In the genomic region with DNA sequence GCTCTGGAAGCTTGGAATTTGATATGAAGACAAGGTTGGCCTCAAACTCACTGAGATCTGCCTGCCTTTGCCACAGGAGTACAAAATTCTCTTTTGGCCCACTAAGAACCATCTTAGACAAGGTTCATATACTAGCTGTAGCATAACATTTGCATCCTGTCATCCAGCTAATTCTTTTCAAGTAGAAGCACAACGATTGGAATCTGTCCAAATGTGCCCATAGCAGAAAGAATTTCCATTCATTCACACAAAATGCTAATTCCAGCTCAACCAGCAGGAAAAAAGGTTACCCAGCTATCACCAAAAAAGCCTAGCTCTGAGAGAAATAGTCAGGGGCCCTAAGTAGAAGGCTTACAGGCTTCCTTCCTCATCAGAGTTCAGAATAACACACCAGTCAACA, we compare ENCODE assay signal across 25 mouse cellular contexts. TPM values are rescaled to one million over a fixed set of nuclear protein-coding genes. Genes with fewer than 3 reads are reported as not detected.
DNase-seq lines count a peak whose midpoint lies in the region; ATAC-seq and TF ChIP-seq lines count a peak whose summit lies in the region.
"Had no signal": no experiment of that assay in that cellular context is flagged by ENCODE, and none has a peak within 500 bp of the region (broad histone marks: within the 10 kb centered on the region; RNA-seq: fewer than 3 reads in every experiment).

No protein-coding gene starts in this region.

- no peaks in the 10 kb centered on the region for H3K4me1 ChIP-seq in hindbrain, postnatal 0 days (ENCODE audit: insufficient read depth, low read length)
- H3K4me1 ChIP-seq in hindbrain, embryonic 13.5 days (replicated peaks), result no peaks in the 10 kb centered on the region
- no peaks in the 10 kb centered on the region for H3K4me1 ChIP-seq in lung, embryonic 16.5 days (replicated peaks; ENCODE audit: control insufficient read depth, insufficient read depth, low read length)
- no peaks in the 10 kb centered on the region for H3K4me1 ChIP-seq in liver, postnatal 0 days (ENCODE audit: insufficient read depth)
- H3K4me1 ChIP-seq: forebrain, embryonic 10.5 days; forebrain, embryonic 15.5 days; heart, embryonic 10.5 days; hindbrain, embryonic 12.5 days had no signal

- H3K27ac ChIP-seq in hindbrain, postnatal 0 days, result no peak overlapping the region
- H3K27ac ChIP-seq in hindbrain, embryonic 13.5 days, result no peak overlapping the region
- 0 out of 2 replicates have a peak overlapping the region, but pooled peaks have one; percentile 3 for H3K27ac ChIP-seq in lung, embryonic 16.5 days (ENCODE audit: low read length)
- H3K27ac ChIP-seq in liver, postnatal 0 days (ENCODE audit: low read depth), result no peak overlapping the region
- H3K27ac ChIP-seq: embryonic facial prominence, embryonic 15.5 days; forebrain, embryonic 10.5 days; forebrain, embryonic 15.5 days; heart, embryonic 10.5 days; hindbrain, embryonic 12.5 days had no signal

- TF ChIP-seq POLR2A in brain, embryonic 14.5 days (IDR thresholded peaks at IDR 0.05; ENCODE audit: borderline replicate concordance, extremely low read depth, insufficient read depth, insufficient read length, poor library complexity, severe bottlenecking), result no peak

- H3K4me3 ChIP-seq in hindbrain, postnatal 0 days (ENCODE audit: low read length), result no peak overlapping the region
- H3K4me3 ChIP-seq in hindbrain, embryonic 13.5 days, result no peak overlapping the region
- no peak overlapping the region for H3K4me3 ChIP-seq in lung, embryonic 16.5 days (ENCODE audit: low read length)
- H3K4me3 ChIP-seq in liver, postnatal 0 days (ENCODE audit: low read depth, low read length), result no peak overlapping the region
- H3K4me3 ChIP-seq: embryonic facial prominence, embryonic 15.5 days; erythroblast, embryonic 14.5 days; forebrain, embryonic 10.5 days; forebrain, embryonic 15.5 days; heart, embryonic 10.5 days; hindbrain, embryonic 12.5 days had no signal

- no peak for TF ChIP-seq EP300 in liver, postnatal 0 days (IDR thresholded peaks at IDR 0.05; ENCODE audit: low read depth)

- TF ChIP-seq CTCF in hindbrain, postnatal 0 days (IDR thresholded peaks at IDR 0.05; ENCODE audit: low read depth), result no peak
- TF ChIP-seq CTCF in brain, embryonic 14.5 days (IDR thresholded peaks at IDR 0.05; ENCODE audit: borderline replicate concordance, extremely low read depth, insufficient read depth, insufficient read length), result no peak
- no peak for TF ChIP-seq CTCF in liver, postnatal 0 days (IDR thresholded peaks at IDR 0.05; ENCODE audit: low read depth)

- no peaks in the 10 kb centered on the region for H3K9me3 ChIP-seq in hindbrain, postnatal 0 days (ENCODE audit: low read length)
- H3K9me3 ChIP-seq in hindbrain, embryonic 13.5 days, result no peaks in the 10 kb centered on the region
- no peaks in the 10 kb centered on the region for H3K9me3 ChIP-seq in lung, embryonic 16.5 days (ENCODE audit: control insufficient read depth, low read length)
- H3K9me3 ChIP-seq in liver, postnatal 0 days (ENCODE audit: low read length), result no peaks in the 10 kb centered on the region
- H3K9me3 ChIP-seq: embryonic facial prominence, embryonic 15.5 days; forebrain, embryonic 10.5 days; forebrain, embryonic 15.5 days; heart, embryonic 10.5 days; hindbrain, embryonic 12.5 days had no signal

- ATAC-seq in hindbrain, postnatal 0 days, result no peak
- ATAC-seq in hindbrain, embryonic 13.5 days (ENCODE audit: low FRiP score), result no peak
- ATAC-seq in lung, embryonic 16.5 days (ENCODE audit: low read depth), result no peak
- no peak for ATAC-seq in liver, postnatal 0 days
- ATAC-seq: forebrain, embryonic 15.5 days had no signal

- no peak overlapping the region for H3K4me2 ChIP-seq in hindbrain, postnatal 0 days (ENCODE audit: low read depth, low read length)
- H3K4me2 ChIP-seq in hindbrain, embryonic 13.5 days, result no peak overlapping the region
- no peak overlapping the region for H3K4me2 ChIP-seq in lung, embryonic 16.5 days (ENCODE audit: low read depth, low read length)
- no peak overlapping the region for H3K4me2 ChIP-seq in liver, postnatal 0 days (ENCODE audit: low read depth, low read length)
- H3K4me2 ChIP-seq: embryonic facial prominence, embryonic 15.5 days; forebrain, embryonic 15.5 days; hindbrain, embryonic 12.5 days had no signal

- no peak overlapping the region for H3K9ac ChIP-seq in hindbrain, postnatal 0 days (replicated peaks; ENCODE audit: low read length)
- no peak overlapping the region for H3K9ac ChIP-seq in hindbrain, embryonic 13.5 days
- H3K9ac ChIP-seq in lung, embryonic 16.5 days (ENCODE audit: low read length), result no peak overlapping the region
- H3K9ac ChIP-seq in liver, postnatal 0 days (replicated peaks), result no peak overlapping the region
- H3K9ac ChIP-seq: embryonic facial prominence, embryonic 15.5 days; forebrain, embryonic 15.5 days; hindbrain, embryonic 12.5 days had no signal

- WGBS in hindbrain, postnatal 0 days, result 52% methylated on average over 1 of the region's 1 CpGs
- 73% methylated on average over 1 of the region's 1 CpGs for WGBS in hindbrain, embryonic 13.5 days
- WGBS in lung, embryonic 16.5 days, result 50% methylated on average over 1 of the region's 1 CpGs
- WGBS in liver, postnatal 0 days (ENCODE audit: insufficient replicate concordance), result 61% methylated on average over 1 of the region's 1 CpGs

- DNase-seq in hindbrain, postnatal 0 days (ENCODE audit: low spot score), result peak; percentile 10
- no peak for DNase-seq in lung, postnatal 36 days
- peak; percentile 73 for DNase-seq in Muller cell, postnatal 12 days (ENCODE audit: inconsistent ontology term)
- peak; percentile 59 for DNase-seq in brain, embryonic 14.5 days (ENCODE audit: low read depth)
- DNase-seq in liver, postnatal 0 days, result no peak
- DNase-seq: adrenal gland, postnatal 10 days; cerebellum, adult 18-20 months; cerebellum, adult 9-11 months; cerebellum, postnatal 36 days; gastrocnemius, postnatal 10 days; heart, adult 18-20 months; heart, postnatal 10 days; heart, postnatal 4 days had no signal

- H3K27me3 ChIP-seq in hindbrain, postnatal 0 days (ENCODE audit: insufficient read depth, low read length), result no peaks in the 10 kb centered on the region
- no peaks in the 10 kb centered on the region for H3K27me3 ChIP-seq in hindbrain, embryonic 13.5 days
- H3K27me3 ChIP-seq in lung, embryonic 16.5 days (ENCODE audit: control insufficient read depth, insufficient read depth, low read depth, low read length), result no peaks in the 10 kb centered on the region
- H3K27me3 ChIP-seq in liver, postnatal 0 days (ENCODE audit: insufficient read depth, low read length), result no peaks in the 10 kb centered on the region
- H3K27me3 ChIP-seq: embryonic facial prominence, embryonic 15.5 days; forebrain, embryonic 15.5 days; hindbrain, embryonic 12.5 days had no signal

- no peaks in the 10 kb centered on the region for H3K36me3 ChIP-seq in hindbrain, postnatal 0 days (ENCODE audit: insufficient read depth, low read length)
- H3K36me3 ChIP-seq in hindbrain, embryonic 13.5 days, result no peaks in the 10 kb centered on the region
- H3K36me3 ChIP-seq in lung, embryonic 16.5 days (ENCODE audit: control insufficient read depth, insufficient read depth, low read length), result no peaks in the 10 kb centered on the region
- no peaks in the 10 kb centered on the region for H3K36me3 ChIP-seq in liver, postnatal 0 days (replicated peaks; ENCODE audit: insufficient read depth, low read length)
- H3K36me3 ChIP-seq: embryonic facial prominence, embryonic 15.5 days; forebrain, embryonic 10.5 days; forebrain, embryonic 15.5 days; heart, embryonic 10.5 days; hindbrain, embryonic 12.5 days had no signal

RNA-seq across cellular contexts. Expression of a gene that starts 34.0 kb away (rescaled TPM):
- not detected in 2 replicates for total RNA-seq in hindbrain, postnatal 0 days (2014; rRNA removed)
- polyA plus RNA-seq in hindbrain, postnatal 0 days (2015; fragmentation: Nextera tagmentation; extraction: Ambion mirVana), result not detected in 2 replicates
- not detected in 2 replicates for polyA plus RNA-seq in hindbrain, embryonic 13.5 days (2015; fragmentation: Nextera tagmentation; extraction: Ambion mirVana)
- not detected in 2 replicates for polyA plus RNA-seq in lung, embryonic 16.5 days (2015; fragmentation: Nextera tagmentation; extraction: Ambion mirVana)
- polyA plus RNA-seq in brain, embryonic 14.5 days (2012; rRNA removed), result not detected in 2 replicates
- not detected in 2 replicates for polyA plus RNA-seq in liver, postnatal 0 days (2015; fragmentation: Nextera tagmentation; extraction: Ambion mirVana)
- total RNA-seq: adrenal gland, postnatal 10 days; adrenal gland, postnatal 4 days; gastrocnemius, postnatal 10 days; gastrocnemius, postnatal 4 days; heart, adult 18-20 months; heart, postnatal 10 days; heart, postnatal 4 days had no signal
- polyA plus RNA-seq: embryonic facial prominence, embryonic 15.5 days; erythroblast, embryonic 14.5 days; forebrain, embryonic 10.5 days; forebrain, embryonic 15.5 days; frontal cortex, adult 2 months; heart, embryonic 10.5 days; heart, embryonic 14.5 days; hindbrain, embryonic 12.5 days had no signal

Comparison
In these comparisons a context has a peak if more than half of its experiments do, and no peak if none do; other contexts are left out.
1. DNase-seq: peak in hindbrain, postnatal 0 days (single experiment), Muller cell, postnatal 12 days (single experiment) and brain, embryonic 14.5 days (single experiment); none in lung, postnatal 36 days (single experiment) and liver, postnatal 0 days (single experiment).